Mouse (Mus musculus) ovary, postnatal 14 days (tissue): ENCODE data around the gene Gm45234.

Experiments used
- DNase-seq: peaks from one replicate; pipeline ENCODE4 v3.0.0; 2022; ENCODE audit warnings: low spot score

The Gm45234 gene

GRCm38 (mm10) chr6:124739231-124739796 lies 16.5 kb downstream of the Gm45234 start:
- DNase-seq, result no peak

GRCm38 (mm10) chr6:124738511-124739023 lies 17.3 kb downstream of the Gm45234 start, which contains the start of gene Ptpn6:
TSS of gene Ptpn6 (minus strand) at chr6:124738714.
- no peak for DNase-seq

DNA sequence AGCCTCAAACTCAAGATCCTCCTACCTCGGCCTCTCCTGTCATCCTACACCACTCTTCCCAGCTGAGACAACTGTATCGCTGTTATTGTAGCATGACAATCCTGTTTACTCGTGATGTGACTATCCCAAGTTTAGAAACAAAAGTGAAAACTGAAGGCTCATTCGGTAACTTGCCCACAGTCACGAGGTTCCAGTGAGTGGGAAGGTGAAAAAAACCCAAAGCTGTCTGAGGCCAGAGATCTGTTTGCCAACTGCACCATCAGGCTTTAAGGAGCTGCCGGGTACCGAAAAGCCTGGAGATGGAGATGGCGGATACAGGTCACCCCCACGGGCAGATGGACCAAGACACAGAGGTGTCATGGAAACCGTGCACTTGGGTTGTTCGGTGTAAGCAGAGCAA lies 18.8 kb downstream of the Gm45234 start:
- DNase-seq, result no peak

GRCm38 (mm10) chr6:124734417-124734816 lies 21.4 kb downstream of the Gm45234 start:
- DNase-seq, result no peak

- DNase-seq, result no peak
Observed at GRCm38 (mm10) chr6:124732476-124733370, 23.1 kb downstream of the Gm45234 start.

- no peak for DNase-seq
Observed at GRCm38 (mm10) chr6:124731038-124731437, 24.8 kb downstream of the Gm45234 start.

GRCm38 (mm10) chr6:124729850-124730705 lies 25.7 kb downstream of the Gm45234 start:
- DNase-seq, result no peak

- no peak for DNase-seq
Observed at GRCm38 (mm10) chr6:124728621-124729020, 27.2 kb downstream of the Gm45234 start.

- no peak for DNase-seq
Observed at GRCm38 (mm10) chr6:124724472-124724871, 31.3 kb downstream of the Gm45234 start.

DNA sequence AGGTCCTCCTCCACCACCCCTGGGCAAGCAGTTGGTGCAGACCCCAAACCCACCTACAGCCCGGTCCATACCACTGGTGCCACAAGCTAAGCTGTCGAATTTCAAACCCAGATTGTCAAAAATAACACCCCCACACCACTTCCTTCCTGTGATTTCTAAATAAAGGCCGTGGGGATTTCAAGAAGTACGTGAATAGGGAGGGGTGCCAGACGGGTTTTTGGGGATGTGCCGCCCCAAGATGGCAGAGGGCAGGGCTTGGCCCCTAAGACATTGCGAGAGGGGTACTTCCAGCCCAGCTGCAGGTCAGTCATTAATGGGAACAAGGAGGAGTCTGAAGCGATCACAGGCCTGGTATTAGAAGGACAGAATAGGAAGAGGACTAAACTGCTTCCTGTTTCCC lies 32.3 kb downstream of the Gm45234 start:
- DNase-seq, result no peak

GRCm38 (mm10) chr6:124722876-124723473 lies 32.8 kb downstream of the Gm45234 start:
- DNase-seq, result no peak

- DNase-seq, result no peak
Observed at GRCm38 (mm10) chr6:124720904-124721303, 34.9 kb downstream of the Gm45234 start.

- DNase-seq, result no peak
Observed at GRCm38 (mm10) chr6:124719354-124719978, 36.4 kb downstream of the Gm45234 start.

DNA sequence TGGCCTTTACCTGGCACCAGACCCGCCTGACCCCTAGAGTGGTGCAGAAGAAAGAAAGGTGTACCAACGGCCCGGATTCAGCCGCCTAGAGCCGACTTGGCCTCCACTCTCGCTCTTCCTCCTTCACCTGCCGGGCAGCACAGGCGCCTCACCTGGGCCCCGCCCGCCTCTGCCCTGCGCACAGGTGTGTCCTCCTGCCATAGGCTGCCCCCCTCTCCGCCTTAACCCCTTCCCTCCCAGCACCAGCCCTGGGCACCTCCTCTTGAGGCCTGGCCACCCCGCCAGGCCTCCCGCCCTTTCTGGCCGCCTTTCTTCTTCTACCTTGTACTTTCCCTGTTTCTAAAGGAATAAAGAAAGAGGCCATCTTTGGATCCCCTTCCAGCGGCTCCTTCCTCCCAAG lies 37.1 kb downstream of the Gm45234 start:
- peak; percentile 42 for DNase-seq

GRCm38 (mm10) chr6:124717968-124718367 lies 37.9 kb downstream of the Gm45234 start:
- DNase-seq, result no peak

- no peak for DNase-seq
Observed at GRCm38 (mm10) chr6:124716864-124717490, 38.8 kb downstream of the Gm45234 start.

DNA sequence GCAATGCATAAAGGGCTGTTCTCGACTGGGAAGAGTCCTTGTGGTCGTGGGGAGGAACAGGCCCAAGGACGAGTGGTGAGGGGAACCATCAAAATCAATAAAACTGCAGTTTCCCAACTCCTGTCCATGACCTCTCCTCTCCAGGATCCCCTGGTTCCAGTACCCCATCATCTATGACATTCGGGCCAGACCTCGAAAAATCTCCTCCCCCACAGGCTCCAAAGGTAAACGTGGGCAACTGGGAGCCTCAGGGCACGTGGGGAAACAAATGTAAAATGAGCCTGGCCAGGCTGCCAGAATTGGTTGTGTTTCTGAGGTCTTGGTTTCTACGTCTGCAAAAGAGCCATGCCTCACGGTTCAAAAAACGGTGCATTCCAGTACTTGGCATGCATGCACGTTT lies 42.9 kb downstream of the Gm45234 start:
- DNase-seq, result no peak

GRCm38 (mm10) chr6:124711824-124712782 lies 43.7 kb downstream of the Gm45234 start, which contains the start of the genes Emg1 and Phb2:
TSS of gene Emg1 (minus strand) at chr6:124712178.
TSS of gene Phb2 (plus strand) at chr6:124712336.
- DNase-seq, result peak; percentile 97

- DNase-seq, result no peak
Observed at GRCm38 (mm10) chr6:124708289-124708889, 47.4 kb downstream of the Gm45234 start.
